Mouse (Mus musculus) heart, postnatal 25 days (tissue): ENCODE results near the gene Tmem100. TPM values are rescaled to one million over a fixed set of nuclear protein-coding genes. Genes with fewer than 3 reads are reported as not detected.

ENCODE experiments used
- DNase-seq: peaks from one replicate; pipeline ENCODE4 v3.0.0; 2022; ENCODE audit warnings: low spot score
- intact Hi-C: fragments of 180-260 bp; cut with DNase I; formaldehyde crosslinking; loops from one replicate; pipeline ENCODE4 v1.15.1; 2025
- total RNA-seq, 2 experiments: library from RNA; stranded (reverse); gene quantifications; 2 replicates each; pipeline ENCODE4 v1.2.3; 2021

The Tmem100 gene
- total RNA-seq, 2 experiments from 2014 or later: 16.9 to 23.8 TPM

GRCm38 (mm10) chr11:90047271-90047670 is 17.1 kb downstream of the Tmem100 start:
- DNase-seq: no peak
- intact Hi-C loops: no loop called here

GRCm38 (mm10) chr11:90050016-90050415 is 19.9 kb downstream of the Tmem100 start:
- DNase-seq: no peak
- intact Hi-C loops: no loop called here

GRCm38 (mm10) chr11:90052785-90053184 is 22.6 kb downstream of the Tmem100 start:
- intact Hi-C loops: no loop called here
- DNase-seq: no peak

- DNase-seq: no peak
- intact Hi-C loops: no loop called here
Observed at GRCm38 (mm10) chr11:90053820-90054219, 23.7 kb downstream of the Tmem100 start.

- intact Hi-C loops: no loop called here
- no peak for DNase-seq
Observed at GRCm38 (mm10) chr11:90054401-90054800, 24.3 kb downstream of the Tmem100 start.

GRCm38 (mm10) chr11:90057070-90057469 is 26.9 kb downstream of the Tmem100 start:
- DNase-seq: no peak
- intact Hi-C loops: no loop called here

GRCm38 (mm10) chr11:90059241-90059640 is 29.1 kb downstream of the Tmem100 start:
- DNase-seq: no peak
- intact Hi-C loops: no loop called here

GRCm38 (mm10) chr11:90062657-90063056 is 32.5 kb downstream of the Tmem100 start:
- intact Hi-C loops: no loop called here
- DNase-seq: no peak

- intact Hi-C loops: no loop called here
- no peak for DNase-seq
Observed at GRCm38 (mm10) chr11:90066405-90067250, 36.5 kb downstream of the Tmem100 start.

GRCm38 (mm10) chr11:90071747-90072146 is 41.6 kb downstream of the Tmem100 start:
- intact Hi-C loops: no loop called here
- no peak for DNase-seq

- DNase-seq: no peak
- intact Hi-C loops: no loop called here
Observed at GRCm38 (mm10) chr11:90073201-90073600, 43.1 kb downstream of the Tmem100 start.

- no peak for DNase-seq
- intact Hi-C loops: no loop called here
Observed at GRCm38 (mm10) chr11:90076666-90077065, 46.5 kb downstream of the Tmem100 start.

- DNase-seq: no peak
- intact Hi-C loops: no loop called here
Observed at GRCm38 (mm10) chr11:90080678-90081267, 50.6 kb downstream of the Tmem100 start.

GRCm38 (mm10) chr11:90081820-90082596 is 51.9 kb downstream of the Tmem100 start:
- intact Hi-C loops: no loop called here

GRCm38 (mm10) chr11:90083042-90083441 is 52.9 kb downstream of the Tmem100 start:
- intact Hi-C loops: no loop called here
- DNase-seq: no peak

More at GRCm38 (mm10) chr11:90081820-90082596, 51.9 kb downstream of the Tmem100 start:
- DNase-seq: no peak

- no peak for DNase-seq
- intact Hi-C loops: no loop called here
Observed at GRCm38 (mm10) chr11:90084166-90084565, 54.0 kb downstream of the Tmem100 start.

Other genes with a start within 250 kb of the Tmem100 start
- gene Pctp, start 27.5 kb upstream of the Tmem100 start, total RNA-seq: 1 to 10 TPM; 4.0 TPM
- gene Gm45716, start 157.3 kb downstream of the Tmem100 start, total RNA-seq: 10 to 100 TPM; 13.2 to 14.5 TPM
- 10 to 100 TPM; 32.3 to 34.8 TPM for gene Mmd, start 219.1 kb downstream of the Tmem100 start, total RNA-seq